Mouse (Mus musculus): Measurements from ENCODE around the gene Rin1.

DNA sequence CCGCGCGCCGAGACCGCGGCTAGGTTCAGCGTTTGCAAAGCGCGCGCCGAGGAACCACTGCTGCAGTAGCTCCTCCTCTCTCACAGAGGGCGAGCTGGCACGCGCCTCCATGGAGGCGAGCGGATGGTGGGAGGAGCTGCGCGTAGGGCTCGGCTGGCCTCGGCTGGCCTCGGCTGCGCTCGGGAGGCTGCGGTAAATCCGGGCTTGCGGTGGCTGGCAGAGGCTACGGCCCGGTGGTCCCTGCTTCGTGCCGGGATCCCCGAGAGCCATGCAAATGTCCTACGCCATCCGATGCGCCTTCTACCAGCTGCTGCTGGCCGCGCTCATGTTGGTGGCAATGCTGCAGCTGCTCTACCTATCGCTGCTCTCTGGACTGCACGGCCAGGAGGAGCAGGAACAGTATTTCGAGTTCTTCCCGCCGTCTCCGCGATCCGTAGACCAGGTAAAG is 11.5 kb upstream of the Rin1 start, which contains the start of the genes B4gat1 and AC124502.3:
- TF ChIP-seq GATA1 (IDR thresholded peaks at IDR 0.05; ENCODE audit: low read length), result no peak
- TF ChIP-seq TAL1 (IDR thresholded peaks at IDR 0.05; ENCODE audit: low read length), result no peak
